Mouse (Mus musculus): Measurements from ENCODE around the gene Frmd4a.

Gene Frmd4a

DNA sequence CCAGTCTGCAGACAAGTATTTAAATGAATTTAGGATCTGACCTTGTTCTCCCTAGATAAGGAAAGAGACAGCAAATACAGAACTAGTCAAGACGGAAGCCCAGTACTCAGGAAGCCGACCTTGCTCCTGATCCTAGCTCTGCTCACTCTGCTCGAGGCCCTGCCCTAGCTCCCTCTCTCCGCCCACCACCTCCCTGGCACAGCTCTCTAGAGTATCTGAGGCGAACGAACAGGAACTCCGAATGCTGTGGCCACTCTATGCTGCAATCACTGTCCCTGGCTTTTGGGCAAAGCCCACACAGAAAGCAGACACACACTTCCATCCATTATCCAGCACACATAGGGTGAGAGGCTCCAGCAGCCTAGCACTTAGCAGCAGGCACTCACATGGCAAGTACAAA lies 619.1 kb downstream of the Frmd4a start:
- DNase-seq = no peak

DNA sequence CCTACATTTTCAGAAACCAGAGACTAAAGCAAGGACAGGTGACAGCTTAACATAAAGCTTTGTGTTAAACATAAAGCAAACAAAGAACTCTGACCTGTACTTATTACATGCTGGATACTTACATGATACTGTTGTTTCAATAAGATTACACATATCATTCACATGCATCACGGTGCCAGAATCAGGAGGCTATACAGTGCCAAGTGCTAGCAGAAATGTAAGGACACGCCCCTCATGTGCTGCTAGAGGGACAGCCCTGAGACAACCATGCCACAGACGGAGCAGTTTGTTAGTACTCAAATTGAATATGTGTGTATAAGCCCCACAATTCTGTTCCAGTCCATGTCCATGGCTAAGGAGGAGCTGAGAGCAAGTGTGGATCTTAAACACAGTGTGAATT lies 620.7 kb downstream of the Frmd4a start:
- no peak for DNase-seq

DNA sequence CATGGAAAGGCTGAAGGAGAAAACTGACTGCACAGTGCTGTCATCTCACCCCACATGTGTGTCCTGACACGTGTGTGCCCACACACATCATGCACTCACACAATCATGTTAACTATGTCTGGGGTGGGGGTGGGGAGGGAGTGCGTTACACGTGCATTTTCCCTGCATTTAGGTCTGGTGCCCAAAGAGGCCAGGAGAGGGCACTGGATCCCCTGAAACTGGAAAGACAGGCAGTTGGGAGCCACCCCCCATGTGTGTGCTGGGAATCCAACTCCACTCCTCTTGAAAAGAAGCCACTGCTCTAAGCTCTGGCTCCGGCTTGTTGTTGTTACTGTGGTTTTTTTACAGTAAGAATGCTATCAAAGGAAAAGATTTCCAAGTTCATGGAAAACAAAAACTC lies 627.5 kb downstream of the Frmd4a start:
- no peak for DNase-seq

DNA sequence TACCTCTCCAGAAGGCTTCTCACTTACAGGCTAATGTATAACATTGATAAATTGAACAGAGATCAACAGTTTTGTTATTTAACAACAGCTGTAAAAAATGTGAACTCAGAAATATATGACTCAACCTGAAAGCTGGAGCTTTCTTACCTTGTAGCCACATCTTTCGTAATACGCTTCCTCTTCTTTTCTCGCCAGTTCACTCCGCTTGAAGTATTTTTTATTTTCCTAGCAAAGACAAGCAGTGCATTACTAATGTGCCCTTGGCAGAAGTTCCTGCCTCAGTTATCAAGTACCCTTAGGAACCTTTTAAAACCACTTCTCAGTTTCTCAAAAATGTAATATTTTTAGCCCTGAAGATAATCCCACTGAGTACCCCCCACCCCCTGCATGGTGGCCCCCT lies 630.6 kb downstream of the Frmd4a start:
- no peak for DNase-seq

DNA sequence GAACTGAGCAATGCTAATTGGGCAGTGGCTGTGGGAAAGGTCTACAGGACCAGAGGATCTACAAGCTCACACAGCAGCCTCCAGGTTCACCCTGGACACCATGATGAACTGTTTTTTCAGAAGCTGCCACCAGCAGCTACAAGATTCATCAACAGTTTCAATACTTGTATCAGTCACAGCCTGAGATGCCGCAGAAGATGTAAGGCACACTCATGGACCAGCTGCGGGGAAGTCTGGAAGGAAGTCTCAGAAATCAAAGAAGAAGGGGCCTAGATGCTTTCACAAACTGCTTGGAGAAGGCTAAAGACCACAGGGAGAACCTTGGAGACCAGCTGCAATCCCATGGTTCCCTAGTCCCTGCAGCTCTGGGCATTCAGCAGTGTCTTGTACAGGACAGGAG lies 632.1 kb downstream of the Frmd4a start:
- DNase-seq = no peak

DNA sequence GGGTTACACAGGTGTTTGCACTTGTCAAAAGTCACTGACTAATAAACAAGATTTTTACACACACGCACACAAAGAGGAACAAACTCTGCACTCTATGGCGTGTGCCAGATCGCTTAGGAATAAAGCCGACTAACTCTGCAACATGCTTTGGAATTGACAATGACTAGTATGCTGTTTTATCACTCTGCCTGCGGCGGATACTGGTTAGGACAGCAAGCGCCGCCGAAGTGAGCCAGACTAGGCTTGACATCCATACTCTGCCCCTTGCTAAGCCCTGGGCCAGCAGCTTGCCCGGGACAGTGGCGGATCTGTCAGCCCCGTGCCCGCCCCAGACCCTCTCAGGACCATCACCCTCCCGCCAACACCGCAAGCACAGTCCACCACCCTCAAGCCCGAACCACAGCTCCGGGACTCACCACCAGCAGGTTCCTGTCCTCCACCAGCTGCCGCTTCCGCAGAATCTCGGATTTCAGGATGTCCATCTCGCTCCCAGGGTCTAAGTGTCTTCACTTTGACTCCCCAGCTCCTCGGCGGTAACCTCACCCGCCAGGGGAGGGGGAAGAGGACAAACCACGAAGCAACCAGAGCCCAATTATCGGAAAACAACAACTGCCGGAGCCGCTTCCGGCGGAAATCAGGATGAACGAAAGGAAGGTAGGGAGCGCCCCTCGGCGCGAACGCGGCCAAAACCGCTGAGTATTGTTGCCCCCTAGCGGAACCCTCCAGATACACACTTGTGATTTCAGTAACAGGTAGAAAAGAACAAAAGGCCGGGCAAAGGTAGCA lies 634.2 kb downstream of the Frmd4a start, which contains the start of gene Prpf18:
Gene Prpf18, minus strand, starts transcription at position 614 of the 786 bp plus-strand sequence.
- DNase-seq = peak; percentile 90 to 94

DNA sequence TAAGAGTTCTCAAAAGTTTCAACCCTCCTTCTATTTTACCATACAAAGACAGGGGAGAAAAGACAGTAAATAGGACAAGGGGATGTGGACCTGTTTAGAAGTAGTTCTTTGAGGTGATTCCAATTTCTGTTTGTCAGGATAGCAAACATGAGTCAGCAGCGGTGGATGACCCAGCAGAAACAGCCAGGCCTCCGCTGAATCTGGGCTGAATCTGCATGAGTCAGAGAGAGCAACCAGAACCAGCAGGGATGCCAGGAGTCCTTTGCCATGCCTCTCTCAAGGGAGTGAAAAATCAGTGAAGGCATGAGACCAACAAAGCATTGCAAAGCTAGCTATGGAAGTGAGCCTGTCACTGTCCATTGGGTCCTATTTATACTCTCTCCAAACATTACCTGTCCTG lies 643.2 kb downstream of the Frmd4a start:
- DNase-seq = no peak

Data from cerebellum, postnatal 25 days (tissue).